12 mouse cellular contexts compared by ENCODE assay signal in genomic region chr17:26268851-26269250, GRCm38 (mm10). TPM values are rescaled to one million over a fixed set of nuclear protein-coding genes. Genes with fewer than 3 reads are reported as not detected.
DNase-seq lines count a peak whose midpoint lies in the region; ATAC-seq and TF ChIP-seq lines count a peak whose summit lies in the region.
"Had no signal": no experiment of that assay in that cellular context is flagged by ENCODE, and none has a peak within 500 bp of the region (broad histone marks: within the 10 kb centered on the region; RNA-seq: fewer than 3 reads in every experiment).

No protein-coding gene starts in this region.

- peaks cover 69% of the 10 kb centered on the region for H3K36me3 ChIP-seq in forebrain, postnatal 0 days (ENCODE audit: insufficient read depth)
- peaks cover 25% of the 10 kb centered on the region for H3K36me3 ChIP-seq in forebrain, embryonic 16.5 days (ENCODE audit: control insufficient read depth, insufficient read depth)
- peaks cover 48% of the 10 kb centered on the region for H3K36me3 ChIP-seq in liver, postnatal 0 days (replicated peaks; ENCODE audit: insufficient read depth, low read length)
- peaks cover 32% of the 10 kb centered on the region for H3K36me3 ChIP-seq in ES-E14 (ENCODE audit: control insufficient read depth, insufficient read depth, low read length, poor library complexity, severe bottlenecking)

- no peak overlapping the region for H3K27ac ChIP-seq in forebrain, postnatal 0 days (ENCODE audit: low read depth, low read length)
- no peak overlapping the region for H3K27ac ChIP-seq in forebrain, embryonic 16.5 days (ENCODE audit: low read length)
- no peak overlapping the region for H3K27ac ChIP-seq in liver, postnatal 0 days (ENCODE audit: low read depth)
- no peak overlapping the region for H3K27ac ChIP-seq in ES-E14 (ENCODE audit: insufficient read depth, low read depth, low read length, poor library complexity, severe bottlenecking)

- WGBS in forebrain, postnatal 0 days = 93% methylated on average over 1 of the region's 1 CpGs
- WGBS in forebrain, embryonic 16.5 days = 59% methylated on average over 1 of the region's 1 CpGs
- WGBS in liver, postnatal 0 days (ENCODE audit: insufficient replicate concordance) = 56% methylated on average over 1 of the region's 1 CpGs

- no peak overlapping the region for H3K9ac ChIP-seq in forebrain, postnatal 0 days
- no peak overlapping the region for H3K9ac ChIP-seq in forebrain, embryonic 16.5 days (replicated peaks; ENCODE audit: low read depth, low read length)
- no peak overlapping the region for H3K9ac ChIP-seq in liver, postnatal 0 days (replicated peaks)
- H3K9ac ChIP-seq in ES-E14 (ENCODE audit: insufficient read depth, low read depth, low read length, poor library complexity, severe bottlenecking) = no peak overlapping the region

- no peak overlapping the region for H3K4me3 ChIP-seq in forebrain, postnatal 0 days (ENCODE audit: low read depth, low read length)
- no peak overlapping the region for H3K4me3 ChIP-seq in forebrain, embryonic 16.5 days (replicated peaks; ENCODE audit: low read length)
- no peak overlapping the region for H3K4me3 ChIP-seq in liver, postnatal 0 days (ENCODE audit: low read depth, low read length)
- no peak overlapping the region for H3K4me3 ChIP-seq in ES-E14 (ENCODE audit: insufficient read depth in 1 of 2, low read depth in 1 of 2, low read length in 2 of 2, poor library complexity in 1 of 2, severe bottlenecking in 1 of 2)
- H3K4me3 ChIP-seq: erythroblast, embryonic 14.5 days had no signal

- no peaks in the 10 kb centered on the region for H3K9me3 ChIP-seq in forebrain, postnatal 0 days (ENCODE audit: low read length)
- no peaks in the 10 kb centered on the region for H3K9me3 ChIP-seq in forebrain, embryonic 16.5 days (ENCODE audit: control insufficient read depth, low read length)
- no peaks in the 10 kb centered on the region for H3K9me3 ChIP-seq in liver, postnatal 0 days (ENCODE audit: low read length)
- H3K9me3 ChIP-seq in ES-E14 (ENCODE audit: control insufficient read depth, insufficient read depth, low read depth, low read length) = no peaks in the 10 kb centered on the region

- no peak for TF ChIP-seq EP300 in liver, postnatal 0 days (IDR thresholded peaks at IDR 0.05; ENCODE audit: low read depth)

- no peak overlapping the region for H3K4me2 ChIP-seq in forebrain, postnatal 0 days (ENCODE audit: low read depth)
- H3K4me2 ChIP-seq in forebrain, embryonic 16.5 days (ENCODE audit: low read length) = no peak overlapping the region
- H3K4me2 ChIP-seq in liver, postnatal 0 days (ENCODE audit: low read depth, low read length) = no peak overlapping the region
- H3K4me2 ChIP-seq: heart, embryonic 11.5 days had no signal

- no peak for DNase-seq in forebrain, postnatal 0 days
- DNase-seq in liver, postnatal 0 days = no peak
- DNase-seq in liver = no peak
- no peak for DNase-seq in ES-E14 (ENCODE audit: low read depth, low spot score)
- no peak for DNase-seq in thymus, postnatal 10 days (ENCODE audit: low spot score in 2 of 2)
- DNase-seq in thymus, postnatal 36 days = no peak
- DNase-seq: cerebellum, postnatal 25 days had no signal

- in situ Hi-C loops in ES-E14 (cut with MboI; ENCODE audit: low sequenced_read_pairs in 2 of 2, unreplicated experiment in 2 of 2) = no loop called here

- no peak for ATAC-seq in forebrain, postnatal 0 days
- ATAC-seq in forebrain, embryonic 16.5 days = no peak
- ATAC-seq in liver, postnatal 0 days = no peak; the same call in 1 of the 2 replicates
- ATAC-seq in megakaryocyte-erythroid progenitor cell, adult 5-6 weeks (replicated peaks; ENCODE audit: low FRiP score, low TSS enrichment, poor library complexity, severe bottlenecking) = peak; percentile 52; the same call in 1 of the 2 replicates
- ATAC-seq: hindbrain, embryonic 16.5 days had no signal

- TF ChIP-seq CTCF in forebrain, postnatal 0 days (IDR thresholded peaks at IDR 0.05; ENCODE audit: low read depth) = peak; percentile 48
- TF ChIP-seq CTCF in liver, postnatal 0 days (IDR thresholded peaks at IDR 0.05; ENCODE audit: low read depth) = peak; percentile 55

- H3K27me3 ChIP-seq in forebrain, postnatal 0 days (ENCODE audit: insufficient read depth, low read length) = no peaks in the 10 kb centered on the region
- H3K27me3 ChIP-seq in forebrain, embryonic 16.5 days (replicated peaks; ENCODE audit: control insufficient read depth, insufficient read depth, low read length) = no peaks in the 10 kb centered on the region
- H3K27me3 ChIP-seq in liver, postnatal 0 days (ENCODE audit: insufficient read depth, low read length) = no peaks in the 10 kb centered on the region

- no peaks in the 10 kb centered on the region for H3K4me1 ChIP-seq in forebrain, postnatal 0 days (ENCODE audit: insufficient read depth)
- H3K4me1 ChIP-seq in forebrain, embryonic 16.5 days (replicated peaks; ENCODE audit: control insufficient read depth, insufficient read depth, low read length) = no peaks in the 10 kb centered on the region
- H3K4me1 ChIP-seq in liver, postnatal 0 days (ENCODE audit: insufficient read depth) = no peaks in the 10 kb centered on the region
- 0 out of 4 replicates have a peak, but pooled peaks cover 0 to 1% of the 10 kb centered on the region in 2 experiments for H3K4me1 ChIP-seq in ES-E14 (ENCODE audit: control insufficient read depth in 2 of 2, insufficient read depth in 2 of 2, low read length in 2 of 2, poor library complexity in 1 of 2)

TF ChIP-seq in ES-E14, 5 proteins besides CTCF, POLR2A, EP300 and RAD21:
- no peak for TF ChIP-seq CHD2 (IDR thresholded peaks at IDR 0.05; ENCODE audit: low read depth, low read length)
- no peak for TF ChIP-seq HCFC1 (IDR thresholded peaks at IDR 0.05; ENCODE audit: borderline replicate concordance, insufficient read depth, low read length)
- peak; percentile 91 for TF ChIP-seq ZNF384 (IDR thresholded peaks at IDR 0.05; ENCODE audit: low read depth, low read length)
- no peak for TF ChIP-seq MAFK (IDR thresholded peaks at IDR 0.05; ENCODE audit: insufficient read depth, low read depth, low read length)
TF ChIP-seq in ES-E14: peak in this region for 1.

RNA-seq across cellular contexts. Expression of gene Luc7l, which starts 16.2 kb away (rescaled TPM):
- total RNA-seq in forebrain, postnatal 0 days (2014; rRNA removed) = 101 and 120 TPM in 2 replicates
- 70.2 and 88.4 TPM in 2 replicates for polyA plus RNA-seq in forebrain, postnatal 0 days (2015; fragmentation: Nextera tagmentation; extraction: Ambion mirVana)
- polyA plus RNA-seq in forebrain, embryonic 16.5 days (2015; fragmentation: Nextera tagmentation; extraction: Ambion mirVana) = 123 and 124 TPM in 2 replicates
- 21.7 and 21.8 TPM in 2 replicates for polyA plus RNA-seq in liver, postnatal 0 days (2015; fragmentation: Nextera tagmentation; extraction: Ambion mirVana)
- total RNA-seq in ES-E14 (2012; rRNA removed) = 112 and 115 TPM in 2 replicates
- total RNA-seq in megakaryocyte-erythroid progenitor cell, adult 5-6 weeks (2014; fragmentation: Nextera tagmentation) = 92.6 and 106 TPM in 2 replicates
- total RNA-seq in megakaryocyte-erythroid progenitor cell, adult 5-6 weeks (2017) = 156 and 197 TPM in 2 replicates

RNA-seq across cellular contexts. Expression of gene Fam234a, which starts 24.8 kb away (rescaled TPM):
- 18.3 and 20.1 TPM in 2 replicates for total RNA-seq in forebrain, postnatal 0 days (2014; rRNA removed)
- 22.7 and 28.9 TPM in 2 replicates for polyA plus RNA-seq in forebrain, postnatal 0 days (2015; fragmentation: Nextera tagmentation; extraction: Ambion mirVana)
- polyA plus RNA-seq in forebrain, embryonic 16.5 days (2015; fragmentation: Nextera tagmentation; extraction: Ambion mirVana) = 23.9 and 25.5 TPM in 2 replicates
- 23.4 and 25.2 TPM in 2 replicates for polyA plus RNA-seq in liver, postnatal 0 days (2015; fragmentation: Nextera tagmentation; extraction: Ambion mirVana)
- total RNA-seq in ES-E14 (2012; rRNA removed) = 22.1 and 28.4 TPM in 2 replicates
- 5.5 and 6.2 TPM in 2 replicates for total RNA-seq in megakaryocyte-erythroid progenitor cell, adult 5-6 weeks (2014; fragmentation: Nextera tagmentation)
- total RNA-seq in megakaryocyte-erythroid progenitor cell, adult 5-6 weeks (2017) = 4.6 and 5.3 TPM in 2 replicates
